Comparison of ENCODE assay signal across 10 mouse cellular contexts in the genomic region with DNA sequence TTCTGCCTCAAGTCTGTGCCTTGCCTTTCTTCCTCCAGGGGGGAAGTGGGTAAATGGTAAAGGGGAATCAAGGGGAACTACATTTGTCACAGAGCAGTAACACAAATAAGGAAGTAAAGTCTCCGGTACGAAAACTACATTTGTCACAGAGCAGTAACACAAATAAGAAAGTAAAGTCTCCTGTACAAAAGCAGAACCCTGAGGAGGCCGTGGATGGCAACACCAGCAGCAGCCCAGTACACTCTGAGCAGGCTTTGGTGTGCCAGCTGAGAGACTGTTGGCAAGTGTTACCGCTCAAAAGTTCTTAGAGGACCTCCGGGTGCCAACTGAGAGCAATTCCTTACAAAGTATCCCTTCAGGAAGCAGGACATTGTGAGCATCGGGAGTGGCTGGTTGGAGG.
DNase-seq lines count a peak whose midpoint lies in the region; ATAC-seq and TF ChIP-seq lines count a peak whose summit lies in the region.
"Had no signal": no experiment of that assay in that cellular context is flagged by ENCODE, and none has a peak within 500 bp of the region (broad histone marks: within the 10 kb centered on the region; RNA-seq: fewer than 3 reads in every experiment).

No protein-coding gene starts in this region.

- H3K27ac ChIP-seq in lung, postnatal 0 days (ENCODE audit: low read length): no peak overlapping the region
- peak overlapping the region; percentile 73 for H3K27ac ChIP-seq in bone marrow, adult 2 months (ENCODE audit: control insufficient read depth, insufficient read depth, low read depth, low read length, poor library complexity)
- H3K27ac ChIP-seq in forebrain, embryonic 13.5 days: 0 out of 2 replicates have a peak overlapping the region, but pooled peaks have one; percentile 40
- 0 out of 2 replicates have a peak overlapping the region, but pooled peaks have one; percentile 8 for H3K27ac ChIP-seq in limb, embryonic 15.5 days

- H3K36me3 ChIP-seq in lung, postnatal 0 days (ENCODE audit: insufficient read depth, low read length): no peaks in the 10 kb centered on the region
- no peaks in the 10 kb centered on the region for H3K36me3 ChIP-seq in forebrain, embryonic 13.5 days (ENCODE audit: poor library complexity, severe bottlenecking)
- no peaks in the 10 kb centered on the region for H3K36me3 ChIP-seq in limb, embryonic 15.5 days

- H3K4me2 ChIP-seq in lung, postnatal 0 days (replicated peaks; ENCODE audit: low read depth, low read length): no peak overlapping the region
- no peak overlapping the region for H3K4me2 ChIP-seq in forebrain, embryonic 13.5 days
- no peak overlapping the region for H3K4me2 ChIP-seq in limb, embryonic 15.5 days

- peak; percentile 48 for DNase-seq in lung, postnatal 0 days (ENCODE audit: low spot score)
- no peak for DNase-seq in lung, postnatal 10 days
- DNase-seq in adrenal gland, postnatal 4 days (ENCODE audit: low spot score in 2 of 2): no peak
- DNase-seq in adrenal gland, postnatal 10 days: no peak
- no peak for DNase-seq in kidney, adult 11 months
- DNase-seq: gastrocnemius, postnatal 14 days; kidney, postnatal 36 days had no signal

- TF ChIP-seq EP300 in lung, postnatal 0 days (IDR thresholded peaks at IDR 0.05): no peak

- TF ChIP-seq CTCF in lung, postnatal 0 days (IDR thresholded peaks at IDR 0.05): no peak
- TF ChIP-seq CTCF in bone marrow, adult 2 months (IDR thresholded peaks at IDR 0.05; ENCODE audit: control insufficient read depth, insufficient read depth, low read length): no peak

- no peaks in the 10 kb centered on the region for H3K9me3 ChIP-seq in lung, postnatal 0 days (ENCODE audit: low read length)
- no peaks in the 10 kb centered on the region for H3K9me3 ChIP-seq in forebrain, embryonic 13.5 days (replicated peaks)
- H3K9me3 ChIP-seq in limb, embryonic 15.5 days: no peaks in the 10 kb centered on the region

- no peak overlapping the region for H3K4me3 ChIP-seq in lung, postnatal 0 days (ENCODE audit: low read depth, low read length)
- H3K4me3 ChIP-seq in bone marrow, adult 2 months (replicated peaks; ENCODE audit: control insufficient read depth, low read depth, low read length): no peak overlapping the region
- no peak overlapping the region for H3K4me3 ChIP-seq in forebrain, embryonic 13.5 days
- no peak overlapping the region for H3K4me3 ChIP-seq in limb, embryonic 15.5 days

- H3K9ac ChIP-seq in lung, postnatal 0 days (replicated peaks; ENCODE audit: low read depth): no peak overlapping the region
- H3K9ac ChIP-seq in forebrain, embryonic 13.5 days: no peak overlapping the region
- no peak overlapping the region for H3K9ac ChIP-seq in limb, embryonic 15.5 days

- TF ChIP-seq POLR2A in bone marrow, adult 2 months (IDR thresholded peaks at IDR 0.05; ENCODE audit: borderline replicate concordance, control insufficient read depth, low read depth, low read length): no peak

- no peak for ATAC-seq in lung, postnatal 0 days
- ATAC-seq in forebrain, embryonic 13.5 days: no peak
- no peak for ATAC-seq in limb, embryonic 15.5 days (ENCODE audit: insufficient number of reproducible peaks, low FRiP score, low TSS enrichment, low read depth)

- H3K27me3 ChIP-seq in lung, postnatal 0 days (replicated peaks; ENCODE audit: insufficient read depth, low read length): no peaks in the 10 kb centered on the region
- H3K27me3 ChIP-seq in forebrain, embryonic 13.5 days: 0 out of 2 replicates have a peak, but pooled peaks cover 3% of the 10 kb centered on the region
- H3K27me3 ChIP-seq in limb, embryonic 15.5 days: no peaks in the 10 kb centered on the region

- H3K4me1 ChIP-seq in lung, postnatal 0 days (ENCODE audit: insufficient read depth, low read depth, low read length): no peaks in the 10 kb centered on the region
- no peaks in the 10 kb centered on the region for H3K4me1 ChIP-seq in bone marrow, adult 2 months (ENCODE audit: control insufficient read depth, insufficient read depth, low read length)
- peaks cover 19% of the 10 kb centered on the region for H3K4me1 ChIP-seq in forebrain, embryonic 13.5 days
- peaks cover 19% of the 10 kb centered on the region for H3K4me1 ChIP-seq in limb, embryonic 15.5 days

- WGBS in lung, postnatal 0 days: 13% methylated on average over 6 of the region's 6 CpGs
- WGBS in bone marrow, adult 2 months: 5% methylated on average over 6 of the region's 6 CpGs
- WGBS in forebrain, embryonic 13.5 days: 34% methylated on average over 6 of the region's 6 CpGs
- 12% methylated on average over 6 of the region's 6 CpGs for WGBS in limb, embryonic 15.5 days
